Mouse (Mus musculus) macrophage (primary cell): ENCODE results near the gene Crebzf. TPM values are rescaled to one million over a fixed set of nuclear protein-coding genes. Genes with fewer than 3 reads are reported as not detected.

ENCODE experiments used
- H3K27ac ChIP-seq: fragments of 350-480 bp; formaldehyde crosslinking; 2 replicates; pipeline ENCODE4 v1.9.0; 2021
- H3K36me3 ChIP-seq: fragments of 350-480 bp; formaldehyde crosslinking; 2 replicates; pipeline ENCODE4 v1.9.0; 2021; ENCODE audit errors: inconsistent target
- H3K4me3 ChIP-seq: fragments of 350-480 bp; formaldehyde crosslinking; 2 replicates; pipeline ENCODE4 v1.9.0; 2021; ENCODE audit errors: inconsistent target
- H3K79me2 ChIP-seq: fragments of 350-480 bp; formaldehyde crosslinking; 2 replicates; pipeline ENCODE4 v1.9.0; 2021; ENCODE audit errors: inconsistent target
- WGBS: methylation state at CpG from one replicate; pipeline ENCODE4 v1.1.7; 2026; ENCODE audit warnings: inconsistent platforms; ENCODE audit not compliant: missing documents; 5-methylcytosine and 5-hydroxymethylcytosine counted together
- polyA plus RNA-seq: library from polyadenylated mRNA; stranded (reverse); fragments of 250-400 nt; gene quantifications from 3 replicates; pipeline ENCODE4 v1.2.4, GENCODE M21; 2018; ENCODE audit warnings: inconsistent platforms
- total RNA-seq, 78 experiments: library from RNA; depleted of rRNA; stranded (reverse); fragments of 250-400 nt; gene quantifications; 1 replicate in 9 of 78; 2 replicates in 24 of 78; 3 replicates in 43 of 78; 4 replicates in 2 of 78; pipeline ENCODE4 v1.2.4; 2018; ENCODE audit warnings: inconsistent platforms in 56 of 78

The Crebzf gene
- total RNA-seq (2018; cell fraction: chromatin; rRNA removed), result 100 to 1,000 TPM in 25 of 26 experiments, 10 to 100 TPM in 1; 96.9 to 295 (median 175) TPM
- 10 to 100 TPM; 10.2 to 26.8 (median 18.0) TPM for total RNA-seq (2018; cell fraction: cytosol; rRNA removed)
- total RNA-seq (2018; cell fraction: nucleus; rRNA removed), result 100 to 1,000 TPM in 15 of 26 experiments, 10 to 100 TPM in 11; 60.9 to 197 (median 105) TPM
- polyA plus RNA-seq, result 19.9 to 39.0 TPM (median 38.2 TPM) in 3 replicates

GRCm38 (mm10) chr7:90442518-90443080 is at the start of gene Crebzf:
TSS of gene Crebzf (plus strand) at chr7:90442729.
- peak within 1 kb of the TSS; percentile 45 for H3K27ac ChIP-seq
- 0% methylated on average over 52 of the region's 54 CpGs for WGBS

GRCm38 (mm10) chr7:90395073-90395472 is 47.5 kb upstream of the Crebzf start:
- 84% methylated on average over 4 of the region's 4 CpGs for WGBS
- Histone ChIP-seq H3K4me3 (no peak overlapping the region), H3K79me2 (no peaks in the 10 kb centered on the region), H3K27ac (no peak overlapping the region), H3K36me3 (no peaks in the 10 kb centered on the region)

More at GRCm38 (mm10) chr7:90442518-90443080, at the start of gene Crebzf:
- H3K79me2 ChIP-seq, result peaks cover 41% of the 10 kb centered on the region
- peak within 1 kb of the TSS; percentile 68 for H3K4me3 ChIP-seq
- H3K36me3 ChIP-seq, result peaks cover 9% of the 10 kb centered on the region; the same call in 1 of the 2 replicates

- 84% methylated on average over 5 of the region's 5 CpGs for WGBS
- H3K4me3 ChIP-seq, result no peak overlapping the region
- H3K79me2 ChIP-seq, result no peaks in the 10 kb centered on the region
- H3K36me3 ChIP-seq, result no peaks in the 10 kb centered on the region
- no peak overlapping the region for H3K27ac ChIP-seq
Observed at GRCm38 (mm10) chr7:90395928-90396327, 46.6 kb upstream of the Crebzf start.

- Histone ChIP-seq H3K79me2 (no peaks in the 10 kb centered on the region), H3K4me3 (no peak overlapping the region), H3K36me3 (no peaks in the 10 kb centered on the region), H3K27ac (no peak overlapping the region)
- 38% methylated on average over 3 of the region's 3 CpGs for WGBS
Observed at GRCm38 (mm10) chr7:90409934-90410333, 32.6 kb upstream of the Crebzf start.

- no peak within 1 kb of the TSS for H3K27ac ChIP-seq
- H3K79me2 ChIP-seq, result no peaks in the 10 kb centered on the region
- peak within 1 kb of the TSS; percentile 15 for H3K4me3 ChIP-seq
- H3K36me3 ChIP-seq, result no peaks in the 10 kb centered on the region
- 24% methylated on average over 29 of the region's 29 CpGs for WGBS
Observed at GRCm38 (mm10) chr7:90426020-90427001, 16.2 kb upstream of the Crebzf start, which contains the start of gene Ccdc89. TSS of gene Ccdc89 (plus strand) at chr7:90426577.

DNA sequence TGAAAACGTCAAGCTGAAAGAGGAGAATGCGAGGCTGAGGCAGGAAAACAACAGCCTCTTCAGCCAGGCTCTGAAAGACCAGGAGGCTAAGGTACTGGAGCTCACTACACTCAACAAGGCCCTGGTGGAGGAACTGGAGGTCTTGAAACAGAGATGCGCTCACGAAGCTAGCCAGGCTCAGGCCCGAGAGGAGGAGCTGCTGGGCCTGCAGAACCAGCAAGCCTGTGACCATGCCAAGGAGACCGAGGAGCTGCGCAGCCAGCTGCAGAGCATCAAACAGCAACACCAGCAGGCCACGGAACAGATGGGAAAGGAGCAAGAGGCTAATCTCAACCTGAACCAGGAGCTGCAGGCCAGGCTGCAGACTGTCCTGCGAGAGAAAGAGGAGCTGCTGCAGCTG is 15.5 kb upstream of the Crebzf start:
- Histone ChIP-seq H3K36me3 (no peaks in the 10 kb centered on the region), H3K27ac (no peak overlapping the region), H3K4me3 (peak overlapping the region; percentile 15; the same call in 1 of the 2 replicates), H3K79me2 (no peaks in the 10 kb centered on the region)
- 80% methylated on average over 9 of the region's 9 CpGs for WGBS

DNA sequence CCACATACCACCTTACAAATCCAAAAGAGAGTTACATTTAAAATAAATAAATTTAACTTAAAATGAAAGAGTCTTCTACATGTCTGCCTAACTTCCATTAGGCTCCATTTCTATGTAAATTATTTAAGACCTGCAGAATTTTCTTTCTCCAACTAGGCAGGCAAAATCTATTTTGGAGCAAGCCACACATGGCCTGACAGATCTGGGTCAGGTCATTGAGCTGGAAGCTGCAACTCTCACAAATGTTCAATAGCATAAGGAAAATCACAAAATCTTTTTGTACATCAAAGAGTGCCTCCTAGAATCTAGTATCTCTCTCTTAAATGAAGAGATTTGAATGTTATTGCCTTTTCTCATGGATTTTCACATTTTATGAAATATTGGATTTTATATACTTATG is 10.3 kb upstream of the Crebzf start:
- Histone ChIP-seq H3K27ac (no peak overlapping the region), H3K4me3 (no peak overlapping the region), H3K36me3 (no peaks in the 10 kb centered on the region), H3K79me2 (no peaks in the 10 kb centered on the region)

GRCm38 (mm10) chr7:90440044-90440443 is 2.5 kb upstream of the Crebzf start:
- no peak overlapping the region for H3K4me3 ChIP-seq
- 98% methylated on average over 4 of the region's 4 CpGs for WGBS
- H3K27ac ChIP-seq, result no peak overlapping the region
- H3K79me2 ChIP-seq, result peaks cover 16% of the 10 kb centered on the region
- H3K36me3 ChIP-seq, result no peaks in the 10 kb centered on the region

DNA sequence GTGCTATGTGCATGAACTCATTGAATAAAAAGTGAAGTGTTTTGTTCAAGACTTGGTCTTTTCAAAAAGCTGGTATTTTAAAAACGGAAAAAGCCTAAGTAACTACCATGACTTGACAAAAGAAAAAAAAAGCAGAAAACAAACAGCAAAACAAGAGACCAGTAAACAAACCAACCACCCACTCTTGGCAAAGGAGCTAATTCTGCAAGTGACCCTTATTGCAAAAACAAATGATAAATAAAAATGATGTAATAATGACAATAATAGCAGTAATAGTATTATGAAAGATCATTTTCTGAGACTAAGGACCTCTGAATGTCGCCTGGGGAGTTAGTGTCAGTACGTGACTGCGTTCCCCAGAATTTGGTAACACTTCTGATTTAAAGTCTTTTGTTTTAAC is 459 bp upstream of the Crebzf start:
- Histone ChIP-seq H3K36me3 (0 out of 2 replicates have a peak, but pooled peaks cover 5% of the 10 kb centered on the region), H3K27ac (peak overlapping the region; percentile 45), H3K79me2 (peaks cover 36% of the 10 kb centered on the region), H3K4me3 (peak overlapping the region; percentile 40)
- 3% methylated on average over 4 of the region's 4 CpGs for WGBS

GRCm38 (mm10) chr7:90443101-90444091 is 867 bp downstream of the Crebzf start:
- H3K27ac ChIP-seq, result peak overlapping the region; percentile 33
- peaks cover 49% of the 10 kb centered on the region for H3K79me2 ChIP-seq
- under 1% methylated on average over 114 of the region's 123 CpGs for WGBS
- H3K4me3 ChIP-seq, result peak overlapping the region; percentile 68
- peaks cover 17% of the 10 kb centered on the region; the same call in 1 of the 2 replicates for H3K36me3 ChIP-seq

DNA sequence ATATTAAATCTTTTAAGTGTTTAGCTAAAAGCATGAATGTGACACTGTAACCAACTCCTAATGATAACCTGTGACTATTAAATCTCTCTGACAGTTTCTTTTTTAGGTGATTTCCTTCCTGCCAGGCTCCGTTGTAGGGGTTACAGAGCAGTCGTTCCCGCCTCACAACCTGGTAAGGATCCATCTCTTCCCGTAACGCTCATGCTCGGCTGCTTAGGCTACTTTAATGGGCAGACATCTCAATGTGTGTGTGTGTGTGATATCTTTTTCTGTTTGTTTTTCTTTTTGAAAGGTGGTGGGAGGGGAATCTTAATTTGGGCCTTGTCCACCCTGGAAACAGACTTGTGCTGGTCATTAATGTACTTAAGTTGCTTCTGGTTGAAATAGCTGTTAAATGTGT is 1.7 kb downstream of the Crebzf start:
- peaks cover 57% of the 10 kb centered on the region for H3K79me2 ChIP-seq
- peaks cover 17% of the 10 kb centered on the region; the same call in 1 of the 2 replicates for H3K36me3 ChIP-seq
- H3K27ac ChIP-seq, result peak overlapping the region; percentile 33
- H3K4me3 ChIP-seq, result peak overlapping the region; percentile 68
- 5% methylated on average over 6 of the region's 6 CpGs for WGBS

DNA sequence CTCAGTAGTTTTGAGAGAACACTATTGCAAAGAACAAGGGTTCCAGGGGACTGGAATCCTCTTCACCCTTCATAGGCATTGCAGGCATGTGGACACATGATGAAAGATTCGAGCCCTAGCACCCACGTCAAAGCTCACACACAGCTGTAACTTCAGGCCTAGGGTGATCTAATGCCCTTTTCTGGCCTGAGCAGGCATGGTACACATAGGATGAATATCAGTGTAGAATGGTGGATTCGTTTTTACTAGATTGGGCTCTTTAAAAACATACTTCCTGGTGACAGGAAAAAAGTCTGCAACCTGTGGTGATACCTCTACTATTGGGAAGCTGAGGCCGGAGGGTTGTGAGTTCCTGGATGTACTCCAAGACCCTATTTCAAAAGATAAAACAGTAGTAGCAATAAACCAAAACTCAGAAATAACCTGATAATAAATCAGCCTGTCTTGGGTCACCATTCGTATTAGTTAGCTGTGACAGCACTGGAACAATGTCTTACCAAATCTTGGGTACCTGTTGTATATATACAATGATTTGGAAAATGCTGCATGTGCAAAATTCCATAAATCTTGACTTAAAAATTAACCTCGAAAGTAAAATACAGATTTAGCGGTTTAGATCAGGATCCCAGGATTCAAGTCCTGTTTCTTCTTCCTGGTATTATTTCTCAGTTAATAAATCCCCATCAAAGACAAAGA is 13.8 kb downstream of the Crebzf start:
- peaks cover 5% of the 10 kb centered on the region; the same call in 1 of the 2 replicates for H3K36me3 ChIP-seq
- peak overlapping the region; percentile 83 for H3K4me3 ChIP-seq
- peaks cover 48% of the 10 kb centered on the region for H3K79me2 ChIP-seq
- WGBS, result 27% methylated on average over 7 of the region's 7 CpGs
- peak overlapping the region; percentile 82 for H3K27ac ChIP-seq

DNA sequence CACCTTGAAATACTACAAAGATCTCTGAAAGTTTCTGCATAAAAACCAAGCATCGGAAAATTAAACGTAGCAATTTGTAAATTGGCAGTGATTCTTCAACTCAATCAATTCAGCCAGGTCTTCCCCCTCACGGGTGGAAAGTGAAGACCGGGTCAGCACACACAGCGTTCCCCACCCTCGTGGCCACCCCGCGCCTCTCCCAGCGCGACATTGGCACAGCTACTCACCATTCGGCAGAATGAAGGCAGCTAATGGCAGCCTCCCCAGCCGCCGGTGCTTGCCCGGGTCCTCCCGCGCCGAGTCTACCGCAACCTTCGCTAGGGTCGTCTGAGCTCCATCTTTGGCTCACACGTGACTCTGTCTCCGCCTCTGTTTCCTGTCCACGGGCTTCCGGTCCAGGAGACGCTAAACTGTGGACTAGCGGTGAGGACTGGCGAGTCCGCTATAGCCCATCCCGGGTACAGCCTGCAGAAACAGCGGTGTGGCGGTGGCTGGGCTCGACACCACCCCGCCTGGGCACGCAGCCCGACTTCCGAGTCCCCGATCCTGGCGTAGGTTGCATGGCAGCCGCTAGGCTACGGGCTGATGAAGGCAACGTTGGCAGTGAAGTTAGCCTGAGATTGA is 14.4 kb downstream of the Crebzf start, which contains the start of gene Tmem126a:
TSS of gene Tmem126a (minus strand) at position 385 of the 624 bp plus-strand sequence.
- peak within 1 kb of the TSS; percentile 82 for H3K27ac ChIP-seq
- H3K4me3 ChIP-seq, result peak within 1 kb of the TSS; percentile 83
- under 1% methylated on average over 41 of the region's 41 CpGs for WGBS
- H3K79me2 ChIP-seq, result peaks cover 42% of the 10 kb centered on the region
- no peaks in the 10 kb centered on the region; the same call in 1 of the 2 replicates for H3K36me3 ChIP-seq
